Mouse (Mus musculus) neural tube, embryonic 14.5 days (tissue): ENCODE measurements around the gene Vti1a. TPM values are rescaled to one million over a fixed set of nuclear protein-coding genes. Genes with fewer than 3 reads are reported as not detected.

ENCODE experiments used
- ATAC-seq: fragments of 200-750 bp; cut with Nextera tagmentation; 2 replicates; pipeline ENCODE4 v1.8.0; 2017; ENCODE audit warnings: low read depth, mild to moderate bottlenecking, moderate TSS enrichment, moderate library complexity
- H3K27ac ChIP-seq: fragments of 300-500 bp; sonication (generic); 2 replicates; pipeline ENCODE4 v1.5.1; 2014; ENCODE audit warnings: low read depth, mild to moderate bottlenecking, control low read depth, low read length, moderate library complexity, mixed read lengths
- H3K27me3 ChIP-seq: fragments of 300-500 bp; sonication (generic); 2 replicates; pipeline ENCODE4 v1.6.1; 2014; ENCODE audit warnings: low read length; ENCODE audit not compliant: control insufficient read depth, insufficient read depth
- H3K36me3 ChIP-seq: fragments of 300-500 bp; sonication (generic); 2 replicates; pipeline ENCODE4 v1.6.1; 2014; ENCODE audit warnings: low read length, mixed read lengths; ENCODE audit not compliant: control insufficient read depth, insufficient read depth
- H3K4me1 ChIP-seq: fragments of 300-500 bp; sonication (generic); 2 replicates; pipeline ENCODE4 v1.6.1; 2014; ENCODE audit warnings: low read length; ENCODE audit not compliant: control insufficient read depth, insufficient read depth
- H3K4me2 ChIP-seq: fragments of 300-500 bp; sonication (generic); 2 replicates; pipeline ENCODE4 v1.6.1; 2014; ENCODE audit warnings: mild to moderate bottlenecking, low read depth, low read length, control low read depth
- H3K4me3 ChIP-seq: fragments of 300-500 bp; sonication (generic); 2 replicates; pipeline ENCODE4 v1.5.1; 2014; ENCODE audit warnings: low read depth, low read length, control low read depth, mixed read lengths
- H3K9ac ChIP-seq: fragments of 300-500 bp; sonication (generic); replicated peaks from 2 replicates; pipeline ENCODE4 v1.6.1; 2014; ENCODE audit warnings: low read depth, mild to moderate bottlenecking, control low read depth, low read length, mixed read lengths
- H3K9me3 ChIP-seq: fragments of 300-500 bp; sonication (generic); 2 replicates; pipeline ENCODE4 v1.6.1; 2016; ENCODE audit warnings: low read length; ENCODE audit not compliant: control insufficient read depth
- WGBS: fragments of 180-500 bp; shearing (Covaris S2); extraction: QIAGEN DNeasy Blood & Tissue Kit; methylation state at CpG from one replicate; pipeline ENCODE4 v1.1.7; 2014; 5-methylcytosine and 5-hydroxymethylcytosine counted together
- polyA plus RNA-seq: library from polyadenylated mRNA; unstranded; fragments of >200 nt; fragmentation: Nextera tagmentation; extraction: Ambion mirVana; gene quantifications from 2 replicates; pipeline ENCODE4 v1.2.1, GENCODE M21; 2014

Vti1a gene
- polyA plus RNA-seq, 1 experiment from 2014 or later, result 35.7 TPM

DNA sequence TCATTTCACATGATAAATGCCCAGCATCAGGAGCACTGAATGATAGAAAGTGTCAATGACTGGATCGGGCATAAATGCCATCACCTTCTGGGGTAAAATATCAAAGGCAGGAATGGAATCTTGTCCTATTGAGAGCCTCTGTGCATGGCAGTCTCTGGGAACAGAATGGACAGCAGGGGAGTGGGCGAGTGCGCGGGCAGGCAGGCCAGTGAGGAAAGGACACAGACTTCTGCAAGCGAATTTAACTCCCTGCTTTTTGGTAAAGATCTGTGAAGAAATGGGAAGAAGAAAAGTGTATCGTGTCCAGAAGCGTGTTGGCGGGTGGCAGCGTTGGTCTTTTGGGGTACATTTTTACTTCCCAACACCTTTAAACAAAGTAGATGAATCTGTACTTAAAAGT is 207.2 kb downstream of the Vti1a start:
- 92% methylated on average over 9 of the region's 9 CpGs for WGBS
- Histone ChIP-seq H3K9ac (no peak overlapping the region), H3K4me2 (no peak overlapping the region), H3K9me3 (no peaks in the 10 kb centered on the region), H3K27ac (no peak overlapping the region), H3K36me3 (no peaks in the 10 kb centered on the region), H3K4me1 (no peaks in the 10 kb centered on the region), H3K4me3 (no peak overlapping the region), H3K27me3 (no peaks in the 10 kb centered on the region)
- ATAC-seq, result no peak

DNA sequence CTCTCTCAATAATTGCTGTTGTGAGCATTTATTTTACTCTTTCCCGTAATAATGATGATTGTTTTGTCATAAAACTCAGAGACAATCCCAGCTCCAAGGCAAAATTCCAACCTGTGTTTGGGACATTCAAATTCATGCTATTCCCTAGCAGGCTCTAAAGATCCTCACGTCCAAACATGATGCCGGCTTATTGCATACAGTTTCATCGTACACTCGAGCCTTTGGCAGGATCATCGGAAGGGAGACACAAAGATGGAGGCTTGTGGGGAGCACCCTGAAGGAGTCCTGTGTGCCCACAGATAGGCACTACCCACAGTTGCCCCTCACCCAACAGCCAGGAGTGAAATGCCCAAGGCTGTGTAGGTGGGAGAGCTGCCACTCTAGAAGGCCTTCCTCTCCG is 208.3 kb downstream of the Vti1a start:
- no peak for ATAC-seq
- WGBS, result 89% methylated on average over 7 of the region's 7 CpGs
- no peak overlapping the region for H3K27ac ChIP-seq
- H3K9ac ChIP-seq, result no peak overlapping the region
- no peak overlapping the region for H3K4me2 ChIP-seq
- H3K9me3 ChIP-seq, result no peaks in the 10 kb centered on the region
- no peaks in the 10 kb centered on the region for H3K36me3 ChIP-seq
- no peak overlapping the region for H3K4me3 ChIP-seq
- no peaks in the 10 kb centered on the region for H3K4me1 ChIP-seq
- no peaks in the 10 kb centered on the region for H3K27me3 ChIP-seq

DNA sequence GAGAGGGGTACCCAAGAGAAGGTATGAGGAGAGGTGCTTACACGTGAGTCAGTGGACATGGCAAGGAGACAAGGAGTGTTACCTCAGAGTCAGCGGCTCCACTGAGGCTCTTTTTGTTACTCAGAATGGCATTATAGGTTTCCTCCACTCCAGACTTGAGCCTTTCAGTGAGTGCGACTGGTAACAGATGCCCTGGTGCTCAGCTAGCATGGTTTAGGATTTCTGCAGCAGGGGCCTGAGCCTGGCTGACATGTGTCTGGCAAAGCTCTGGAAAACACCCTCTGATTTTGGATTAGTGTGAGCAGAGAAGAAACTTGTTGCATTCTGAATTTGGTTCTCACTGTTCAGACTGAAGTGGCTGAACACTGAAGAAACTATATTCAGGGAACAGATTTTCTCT is 209.0 kb downstream of the Vti1a start:
- no peak overlapping the region for H3K4me3 ChIP-seq
- no peak overlapping the region for H3K27ac ChIP-seq
- no peaks in the 10 kb centered on the region for H3K27me3 ChIP-seq
- H3K9me3 ChIP-seq, result no peaks in the 10 kb centered on the region
- ATAC-seq, result no peak
- H3K4me1 ChIP-seq, result no peaks in the 10 kb centered on the region
- WGBS, result 89% methylated on average over 3 of the region's 3 CpGs
- H3K36me3 ChIP-seq, result no peaks in the 10 kb centered on the region
- no peak overlapping the region for H3K9ac ChIP-seq
- no peak overlapping the region for H3K4me2 ChIP-seq

DNA sequence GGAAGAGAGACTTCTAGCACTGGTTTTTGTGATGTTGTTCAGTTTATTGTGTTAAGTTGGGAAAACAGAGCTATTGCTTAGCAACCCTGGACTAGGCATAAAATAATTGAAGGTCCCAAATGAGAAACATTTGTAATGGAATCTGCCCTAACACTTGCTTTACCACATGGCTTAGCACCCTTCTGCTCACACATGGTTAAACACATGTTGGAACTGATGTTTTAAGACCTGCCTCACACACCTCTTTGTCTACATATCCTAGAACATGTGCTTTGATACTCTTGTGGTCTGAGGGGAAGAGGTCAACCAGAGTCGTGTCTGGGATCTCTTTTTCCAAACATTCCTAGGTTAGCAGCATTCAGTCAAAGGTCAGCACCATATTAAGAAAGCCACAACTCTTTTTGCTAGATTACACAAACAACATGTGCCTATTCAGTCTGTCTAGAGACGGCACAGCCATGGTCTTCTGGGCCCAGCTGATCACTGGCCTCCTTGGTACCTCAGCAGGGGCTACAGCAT is 210.7 kb downstream of the Vti1a start:
- Histone ChIP-seq H3K27me3 (no peaks in the 10 kb centered on the region), H3K9me3 (no peaks in the 10 kb centered on the region), H3K4me1 (no peaks in the 10 kb centered on the region), H3K9ac (no peak overlapping the region), H3K36me3 (no peaks in the 10 kb centered on the region), H3K4me3 (no peak overlapping the region), H3K27ac (no peak overlapping the region), H3K4me2 (no peak overlapping the region)
- ATAC-seq, result no peak
- WGBS, result 53% methylated on average over 2 of the region's 2 CpGs

DNA sequence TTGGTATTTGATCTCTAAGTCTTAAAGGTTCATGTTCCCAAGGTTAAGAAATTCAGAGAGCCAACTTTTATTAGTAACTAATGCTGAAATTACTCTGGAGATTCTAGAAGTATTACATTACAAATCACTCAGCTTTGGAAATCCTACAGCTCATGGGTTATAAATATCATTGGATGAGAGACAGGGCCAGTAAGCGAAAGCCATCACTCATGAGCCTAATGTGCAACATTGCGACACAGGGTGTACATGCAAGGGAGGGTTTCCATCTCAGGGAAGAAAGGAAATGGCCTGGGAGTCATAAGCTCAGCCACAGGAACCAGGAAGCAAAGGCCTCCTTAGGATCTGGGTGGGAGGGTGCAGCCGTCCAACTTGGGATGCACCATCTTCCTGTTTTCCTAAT is 213.9 kb downstream of the Vti1a start:
- Histone ChIP-seq H3K4me1 (no peaks in the 10 kb centered on the region), H3K27ac (no peak overlapping the region), H3K4me3 (no peak overlapping the region), H3K27me3 (no peaks in the 10 kb centered on the region), H3K9me3 (no peaks in the 10 kb centered on the region), H3K36me3 (no peaks in the 10 kb centered on the region), H3K9ac (no peak overlapping the region), H3K4me2 (no peak overlapping the region)
- no peak for ATAC-seq
- WGBS, result 90% methylated on average over 3 of the region's 3 CpGs

DNA sequence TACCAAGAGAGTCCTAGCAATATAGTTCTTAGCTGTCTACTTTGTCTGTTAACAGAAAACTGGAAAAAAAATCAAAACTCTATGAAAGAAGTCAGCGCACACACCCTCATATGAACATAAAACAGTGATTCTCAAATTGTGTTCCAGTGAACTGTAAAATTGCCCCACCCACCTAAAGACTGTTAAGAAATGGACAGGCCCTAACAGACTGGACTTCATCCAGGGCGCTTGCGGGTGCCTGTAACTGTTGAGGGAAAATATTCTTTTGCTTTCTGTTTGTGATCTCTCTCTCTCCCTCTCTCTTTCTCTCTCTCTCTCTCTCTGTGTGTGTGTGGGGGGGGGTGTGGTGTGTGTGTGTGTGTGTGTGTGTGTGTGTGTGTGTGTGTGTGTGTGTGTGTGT is 216.6 kb downstream of the Vti1a start:
- ATAC-seq, result no peak
- WGBS, result 90% methylated on average over 3 of the region's 3 CpGs
- Histone ChIP-seq H3K4me1 (no peaks in the 10 kb centered on the region), H3K9ac (no peak overlapping the region), H3K36me3 (no peaks in the 10 kb centered on the region), H3K9me3 (no peaks in the 10 kb centered on the region), H3K27ac (no peak overlapping the region), H3K4me3 (no peak overlapping the region), H3K4me2 (no peak overlapping the region), H3K27me3 (no peaks in the 10 kb centered on the region)

DNA sequence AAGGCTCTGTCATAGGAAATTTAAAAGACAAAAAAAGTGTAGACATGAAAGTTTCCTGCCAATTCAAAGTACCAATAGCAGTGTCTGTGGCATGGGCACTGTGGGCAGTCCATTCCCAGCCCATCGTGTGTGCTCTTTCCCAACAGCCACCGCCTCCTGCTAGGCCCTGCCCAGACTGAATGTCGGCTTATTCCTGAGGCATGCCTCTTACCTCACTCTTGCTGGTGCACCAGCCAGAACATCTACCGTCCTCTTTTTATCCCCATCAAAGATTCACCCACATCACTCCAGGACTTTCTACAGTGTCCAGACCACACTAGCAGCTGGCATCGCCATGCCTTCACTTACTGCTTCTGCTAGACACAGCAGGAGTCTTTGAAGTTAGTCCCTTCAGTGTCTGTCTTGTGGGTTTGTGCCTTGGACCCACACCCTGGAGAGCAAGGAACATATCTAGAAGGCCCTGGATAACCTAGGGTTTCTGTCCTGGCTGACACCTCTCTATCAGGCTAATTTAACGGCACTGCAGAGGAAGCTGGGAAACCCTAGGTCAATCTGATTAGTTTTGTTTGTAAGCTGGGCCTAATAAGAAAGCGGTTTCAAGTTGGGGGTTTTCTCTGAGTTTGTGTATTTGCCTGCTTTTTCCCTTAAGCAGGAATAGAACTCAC is 220.3 kb downstream of the Vti1a start:
- Histone ChIP-seq H3K4me3 (no peak overlapping the region), H3K36me3 (no peaks in the 10 kb centered on the region), H3K4me1 (no peaks in the 10 kb centered on the region), H3K27ac (no peak overlapping the region), H3K4me2 (no peak overlapping the region), H3K9ac (no peak overlapping the region), H3K9me3 (no peaks in the 10 kb centered on the region), H3K27me3 (no peaks in the 10 kb centered on the region)
- ATAC-seq, result no peak
- WGBS, result 85% methylated on average over 7 of the region's 7 CpGs

DNA sequence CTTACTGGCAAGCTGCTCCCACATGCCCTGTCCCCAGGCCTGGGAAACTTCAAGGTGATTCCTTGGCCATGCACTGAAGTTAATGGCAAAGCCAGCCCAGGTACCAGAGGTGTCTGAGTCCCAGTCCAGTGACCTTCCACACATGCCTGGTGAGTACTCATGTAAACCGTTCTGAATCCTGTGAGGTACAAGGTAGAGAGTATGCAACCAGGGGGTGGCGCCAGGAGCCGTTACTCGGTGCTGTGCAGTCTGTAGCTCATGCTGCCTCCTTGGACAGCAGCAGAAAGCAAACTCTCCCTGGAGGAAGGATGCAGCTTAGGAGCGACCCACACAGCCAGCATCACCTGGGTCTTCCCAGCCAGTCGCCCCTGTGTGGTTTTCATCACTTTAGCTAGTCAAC is 221.6 kb downstream of the Vti1a start:
- Histone ChIP-seq H3K27me3 (peaks cover 5% of the 10 kb centered on the region; the same call in 1 of the 2 replicates), H3K4me1 (no peaks in the 10 kb centered on the region), H3K4me3 (no peak overlapping the region), H3K9ac (no peak overlapping the region), H3K27ac (no peak overlapping the region), H3K36me3 (no peaks in the 10 kb centered on the region), H3K4me2 (no peak overlapping the region), H3K9me3 (no peaks in the 10 kb centered on the region)
- 30% methylated on average over 6 of the region's 6 CpGs for WGBS
- no peak for ATAC-seq

DNA sequence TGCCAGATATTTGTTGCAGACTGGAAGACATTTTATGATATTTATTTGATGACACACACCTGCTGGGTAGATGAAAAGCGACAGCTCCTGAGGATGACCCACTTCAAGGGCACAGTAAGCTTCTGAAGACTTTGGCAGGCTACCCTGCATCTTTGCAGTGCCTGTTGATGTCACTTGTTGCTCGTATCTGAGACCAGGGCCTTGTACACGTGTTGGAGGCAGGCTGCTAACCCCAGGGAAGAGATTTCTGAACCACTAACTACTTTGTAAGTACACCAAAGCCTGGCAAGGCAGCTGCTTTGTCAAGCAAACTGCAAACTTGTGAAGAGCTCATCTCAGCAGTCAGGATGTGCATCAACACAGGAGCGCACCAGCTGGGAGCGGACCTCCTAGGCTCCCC is 225.5 kb downstream of the Vti1a start:
- Histone ChIP-seq H3K9me3 (no peaks in the 10 kb centered on the region), H3K4me1 (no peaks in the 10 kb centered on the region), H3K27me3 (peaks cover 5% of the 10 kb centered on the region; the same call in 1 of the 2 replicates), H3K4me3 (no peak overlapping the region), H3K36me3 (no peaks in the 10 kb centered on the region), H3K27ac (no peak overlapping the region), H3K9ac (no peak overlapping the region), H3K4me2 (no peak overlapping the region)
- WGBS, result 86% methylated on average over 5 of the region's 5 CpGs
- no peak for ATAC-seq
